Mouse (Mus musculus): Measurements from ENCODE around the gene Golph3.

DNA sequence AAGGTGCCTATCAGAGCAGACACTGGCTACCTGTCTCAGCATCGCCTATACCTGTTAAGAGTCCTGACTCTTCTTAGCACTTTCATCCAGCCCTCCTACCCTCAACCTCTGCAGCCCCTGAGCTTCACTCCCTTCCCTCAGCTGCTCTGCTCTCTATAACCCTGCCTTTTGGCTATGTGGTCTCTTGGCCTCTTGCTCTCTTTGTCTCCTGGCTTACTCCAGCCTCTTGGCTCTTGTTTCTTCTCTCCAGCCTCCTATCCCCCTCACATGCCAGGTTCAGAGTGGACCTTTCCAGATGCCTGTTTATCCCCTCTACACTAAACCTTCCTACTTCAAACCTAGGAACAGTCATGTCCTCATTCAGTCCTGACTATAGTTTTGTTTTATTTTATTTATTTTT, 3.1 kb downstream of the Golph3 start:
- TF ChIP-seq CTCF (IDR thresholded peaks at IDR 0.05; ENCODE audit: control insufficient read depth, insufficient read depth, insufficient read length) (no peak), FOSL1 (IDR thresholded peaks at IDR 0.05; ENCODE audit: insufficient read depth, low read length, poor library complexity, severe bottlenecking) (no peak), MAX (IDR thresholded peaks at IDR 0.05) (no peak)
